Mouse (Mus musculus) neural tube, embryonic 12.5 days (tissue): ENCODE data around the gene Farp1. TPM values are rescaled to one million over a fixed set of nuclear protein-coding genes. Genes with fewer than 3 reads are reported as not detected.

Experiments
- ATAC-seq: fragments of 200-750 bp; cut with Nextera tagmentation; 2 replicates; pipeline ENCODE4 v1.8.0; 2017; ENCODE audit warnings: low read depth, mild to moderate bottlenecking, moderate TSS enrichment, moderate library complexity; ENCODE audit not compliant: low FRiP score
- H3K27ac ChIP-seq: fragments of 300-500 bp; sonication (generic); 2 replicates; pipeline ENCODE4 v1.5.1; 2016
- H3K27me3 ChIP-seq: fragments of 300-500 bp; sonication (generic); replicated peaks from 2 replicates; pipeline ENCODE4 v1.6.1; 2016; ENCODE audit warnings: mild to moderate bottlenecking
- H3K36me3 ChIP-seq: fragments of 300-500 bp; sonication (generic); 2 replicates; pipeline ENCODE4 v1.6.1; 2016; ENCODE audit warnings: mild to moderate bottlenecking
- H3K4me1 ChIP-seq: fragments of 300-500 bp; sonication (generic); 2 replicates; pipeline ENCODE4 v1.6.1; 2016
- H3K4me2 ChIP-seq: fragments of 300-500 bp; sonication (generic); replicated peaks from 2 replicates; pipeline ENCODE4 v1.6.1; 2016; ENCODE audit warnings: mild to moderate bottlenecking
- H3K4me3 ChIP-seq: fragments of 300-500 bp; sonication (generic); 2 replicates; pipeline ENCODE4 v1.5.1; 2016
- H3K9ac ChIP-seq: fragments of 300-500 bp; sonication (generic); 2 replicates; pipeline ENCODE4 v1.6.1; 2016; ENCODE audit warnings: mild to moderate bottlenecking
- H3K9me3 ChIP-seq: fragments of 300-500 bp; sonication (generic); 2 replicates; pipeline ENCODE4 v1.6.1; 2016; ENCODE audit warnings: mild to moderate bottlenecking
- WGBS: fragments of 180-500 bp; shearing (Covaris S2); methylation state at CpG from one replicate; pipeline ENCODE4 v1.1.7; 2016; 5-methylcytosine and 5-hydroxymethylcytosine counted together
- polyA plus RNA-seq: library from polyadenylated mRNA; unstranded; fragments of >200 nt; fragmentation: Nextera tagmentation; extraction: Ambion mirVana; gene quantifications from 2 replicates; pipeline ENCODE4 v1.2.1, GENCODE M21; 2016

Farp1 gene
- polyA plus RNA-seq, 1 experiment from 2014 or later, result 24.9 TPM

- WGBS, result 87% methylated on average over 5 of the region's 5 CpGs
Observed at GRCm38 (mm10) chr14:121318382-121318781, 283.4 kb downstream of the Farp1 start.

GRCm38 (mm10) chr14:121322150-121322549 is 287.1 kb downstream of the Farp1 start:
- H3K4me2 ChIP-seq, result no peak overlapping the region
- no peak for ATAC-seq
- 0 out of 2 replicates have a peak, but pooled peaks cover 3% of the 10 kb centered on the region for H3K9me3 ChIP-seq
- H3K27ac ChIP-seq, result no peak overlapping the region
- no peaks in the 10 kb centered on the region for H3K27me3 ChIP-seq
- H3K36me3 ChIP-seq, result no peaks in the 10 kb centered on the region
- no peak overlapping the region for H3K9ac ChIP-seq
- H3K4me1 ChIP-seq, result peaks cover 3% of the 10 kb centered on the region
- 93% methylated on average over 5 of the region's 5 CpGs for WGBS
- no peak overlapping the region for H3K4me3 ChIP-seq

More at GRCm38 (mm10) chr14:121318382-121318781, 283.4 kb downstream of the Farp1 start:
- no peak overlapping the region for H3K4me2 ChIP-seq
- no peak overlapping the region for H3K9ac ChIP-seq
- no peaks in the 10 kb centered on the region for H3K36me3 ChIP-seq
- H3K4me1 ChIP-seq, result peaks cover 24% of the 10 kb centered on the region
- H3K27ac ChIP-seq, result no peak overlapping the region
- H3K9me3 ChIP-seq, result 0 out of 2 replicates have a peak, but pooled peaks cover 3% of the 10 kb centered on the region
- no peak overlapping the region for H3K4me3 ChIP-seq
- no peaks in the 10 kb centered on the region for H3K27me3 ChIP-seq
- no peak for ATAC-seq

GRCm38 (mm10) chr14:121322641-121323040 is 287.6 kb downstream of the Farp1 start:
- no peaks in the 10 kb centered on the region for H3K36me3 ChIP-seq
- H3K9ac ChIP-seq, result no peak overlapping the region
- H3K27ac ChIP-seq, result no peak overlapping the region
- no peaks in the 10 kb centered on the region for H3K4me1 ChIP-seq
- no peak for ATAC-seq
- WGBS, result 90% methylated on average over 7 of the region's 7 CpGs
- H3K27me3 ChIP-seq, result no peaks in the 10 kb centered on the region
- H3K4me2 ChIP-seq, result no peak overlapping the region
- H3K9me3 ChIP-seq, result 0 out of 2 replicates have a peak, but pooled peaks cover 3% of the 10 kb centered on the region
- H3K4me3 ChIP-seq, result no peak overlapping the region

GRCm38 (mm10) chr14:121324521-121325330 is 289.7 kb downstream of the Farp1 start:
- Histone ChIP-seq H3K27ac (no peak overlapping the region), H3K9ac (no peak overlapping the region), H3K4me2 (no peak overlapping the region), H3K4me3 (no peak overlapping the region), H3K27me3 (no peaks in the 10 kb centered on the region), H3K36me3 (no peaks in the 10 kb centered on the region), H3K4me1 (no peaks in the 10 kb centered on the region), H3K9me3 (0 out of 2 replicates have a peak, but pooled peaks cover 3% of the 10 kb centered on the region)
- no peak for ATAC-seq
- 91% methylated on average over 17 of the region's 17 CpGs for WGBS

GRCm38 (mm10) chr14:121326432-121326831 is 291.4 kb downstream of the Farp1 start:
- Histone ChIP-seq H3K9me3 (no peaks in the 10 kb centered on the region), H3K36me3 (no peaks in the 10 kb centered on the region), H3K4me3 (no peak overlapping the region), H3K9ac (no peak overlapping the region), H3K27me3 (no peaks in the 10 kb centered on the region), H3K4me2 (no peak overlapping the region), H3K4me1 (no peaks in the 10 kb centered on the region), H3K27ac (no peak overlapping the region)
- WGBS, result 91% methylated on average over 2 of the region's 2 CpGs
- ATAC-seq, result no peak

DNA sequence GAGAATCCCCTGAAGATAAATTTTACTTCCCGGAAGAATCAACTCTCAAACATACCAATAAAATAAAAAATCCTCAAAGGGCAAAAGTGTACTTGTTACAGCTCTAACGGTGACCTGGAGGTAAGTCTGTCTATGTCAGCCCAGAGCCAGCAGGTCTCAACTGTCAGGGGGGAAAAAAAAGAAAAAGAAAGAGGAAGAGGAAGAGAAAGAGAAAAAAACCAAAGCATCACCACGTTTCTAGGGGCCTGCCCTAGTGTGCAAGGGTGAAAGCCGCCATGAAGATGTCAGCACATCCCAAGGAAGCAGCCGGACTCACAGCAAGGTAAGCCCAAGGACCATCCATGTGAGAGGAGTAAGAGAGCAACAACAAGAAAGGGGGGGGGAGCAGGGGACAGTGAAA is 293.9 kb downstream of the Farp1 start:
- Histone ChIP-seq H3K9ac (no peak overlapping the region), H3K27ac (no peak overlapping the region), H3K4me3 (no peak overlapping the region), H3K9me3 (no peaks in the 10 kb centered on the region), H3K27me3 (no peaks in the 10 kb centered on the region), H3K36me3 (no peaks in the 10 kb centered on the region), H3K4me1 (no peaks in the 10 kb centered on the region), H3K4me2 (no peak overlapping the region)
- WGBS, result 87% methylated on average over 5 of the region's 5 CpGs
- ATAC-seq, result no peak

GRCm38 (mm10) chr14:121329401-121330089 is 294.5 kb downstream of the Farp1 start:
- no peaks in the 10 kb centered on the region for H3K4me1 ChIP-seq

DNA sequence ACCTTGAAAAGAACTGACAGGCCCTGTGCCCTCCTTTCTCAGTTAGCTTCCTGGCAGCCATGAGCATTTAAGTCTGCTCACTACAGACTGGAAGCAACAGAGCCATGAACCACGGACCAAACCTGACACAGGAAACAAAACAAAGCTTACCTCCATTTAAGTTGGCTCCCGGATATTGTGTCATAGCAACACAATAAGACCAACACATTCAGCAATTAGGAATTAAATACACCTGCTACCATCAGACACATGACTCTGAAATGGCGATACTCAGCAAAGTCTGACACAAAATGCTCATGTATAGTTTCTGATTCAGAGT is 295.0 kb downstream of the Farp1 start:
- peaks cover 2% of the 10 kb centered on the region; the same call in 1 of the 2 replicates for H3K36me3 ChIP-seq

More at GRCm38 (mm10) chr14:121329401-121330089, 294.5 kb downstream of the Farp1 start:
- Histone ChIP-seq H3K4me3 (no peak overlapping the region), H3K36me3 (no peaks in the 10 kb centered on the region), H3K27ac (no peak overlapping the region), H3K4me2 (no peak overlapping the region), H3K9ac (no peak overlapping the region), H3K9me3 (no peaks in the 10 kb centered on the region), H3K27me3 (no peaks in the 10 kb centered on the region)
- no peak for ATAC-seq
- 78% methylated on average over 5 of the region's 5 CpGs for WGBS

More for the DNA sequence above, 295.0 kb downstream of the Farp1 start:
- no peak overlapping the region for H3K4me3 ChIP-seq
- no peaks in the 10 kb centered on the region for H3K4me1 ChIP-seq
- H3K9ac ChIP-seq, result no peak overlapping the region
- no peak overlapping the region for H3K4me2 ChIP-seq
- WGBS, result 91% methylated on average over 3 of the region's 3 CpGs
- no peak overlapping the region for H3K27ac ChIP-seq
- H3K9me3 ChIP-seq, result no peaks in the 10 kb centered on the region
- no peaks in the 10 kb centered on the region for H3K27me3 ChIP-seq
- ATAC-seq, result no peak

Other genes starting within 250 kb of the Farp1 start
- 83.3 and 88.4 TPM in 2 replicates for gene Ipo5, start 124.0 kb upstream of the Farp1 start, polyA plus RNA-seq